Mouse (Mus musculus) testis, postnatal 14 days (tissue): ENCODE data around the gene R3hdm2.

ENCODE experiments used
- DNase-seq: peaks from one replicate; pipeline ENCODE4 v3.0.0; 2021; ENCODE audit warnings: low spot score

Gene R3hdm2

DNA sequence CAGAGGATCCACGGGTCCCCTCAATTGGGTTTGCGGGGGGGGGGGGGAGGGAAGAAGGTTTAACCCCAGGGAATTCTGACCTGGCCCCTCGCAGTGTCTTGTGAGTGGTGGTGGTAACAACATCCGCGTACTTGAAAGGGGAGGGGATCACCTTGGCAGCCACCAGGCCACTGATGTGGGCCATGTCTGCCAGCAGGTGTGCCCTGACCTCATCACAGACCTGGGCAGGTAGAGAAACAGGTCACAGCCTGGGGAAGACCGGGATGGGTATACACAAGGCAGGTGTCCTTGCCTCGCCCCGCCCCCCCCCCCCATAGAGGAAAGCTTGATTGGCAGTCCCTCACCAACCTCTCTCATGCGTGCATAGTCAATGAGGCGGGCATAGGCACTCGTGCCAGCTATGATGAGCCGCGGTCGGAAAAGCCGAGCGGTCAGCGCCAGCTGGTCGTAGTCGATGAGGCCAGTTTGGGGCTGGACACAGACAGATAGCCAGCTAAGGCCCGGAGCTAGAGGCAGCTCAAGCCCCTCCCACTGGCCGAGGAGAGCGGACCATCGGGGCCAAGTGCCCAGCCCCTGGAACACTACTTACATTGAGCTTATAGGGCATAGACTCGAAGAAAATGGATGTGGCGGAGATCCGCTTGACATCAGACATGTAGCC, 139.0 kb downstream of the R3hdm2 start:
- no peak for DNase-seq

DNA sequence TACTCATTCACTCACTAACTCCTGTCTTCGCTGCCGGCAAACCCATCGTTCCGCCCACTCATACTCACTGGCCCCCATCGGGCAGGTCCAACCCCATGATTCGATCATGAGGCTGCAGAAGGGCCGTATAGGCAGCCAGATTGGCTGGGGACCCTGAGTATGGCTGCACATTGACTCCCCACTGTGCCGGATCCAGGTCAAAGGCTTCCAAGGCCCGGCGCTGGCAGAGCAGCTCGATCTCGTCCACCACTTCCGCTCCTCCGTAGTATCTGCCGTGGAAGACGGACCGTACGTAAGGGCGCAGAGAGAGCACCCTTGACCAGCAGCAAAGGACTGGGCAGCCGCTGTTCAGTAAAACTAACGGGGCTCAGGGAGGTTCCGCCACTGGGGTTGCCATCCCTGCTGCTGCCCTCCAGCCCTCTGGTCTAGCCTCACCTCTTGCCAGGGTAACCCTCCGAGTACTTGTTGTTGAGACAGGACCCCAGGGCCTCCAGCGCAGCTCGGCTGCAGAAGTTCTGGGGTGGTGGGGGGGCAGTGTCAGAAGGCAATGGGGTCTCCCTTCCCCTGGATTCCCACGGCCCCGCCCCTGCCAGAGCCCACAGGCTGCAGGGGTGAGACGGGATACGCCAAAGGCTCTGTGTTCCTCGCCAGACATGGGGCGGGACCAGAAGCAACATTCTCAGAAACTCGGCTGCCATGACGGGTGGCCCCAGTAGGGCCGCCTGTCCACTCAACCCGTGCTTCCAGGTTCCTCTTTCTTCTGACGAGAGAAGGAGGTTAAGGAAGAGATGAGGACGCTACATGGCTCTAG, 140.0 kb downstream of the R3hdm2 start:
- DNase-seq = no peak

DNA sequence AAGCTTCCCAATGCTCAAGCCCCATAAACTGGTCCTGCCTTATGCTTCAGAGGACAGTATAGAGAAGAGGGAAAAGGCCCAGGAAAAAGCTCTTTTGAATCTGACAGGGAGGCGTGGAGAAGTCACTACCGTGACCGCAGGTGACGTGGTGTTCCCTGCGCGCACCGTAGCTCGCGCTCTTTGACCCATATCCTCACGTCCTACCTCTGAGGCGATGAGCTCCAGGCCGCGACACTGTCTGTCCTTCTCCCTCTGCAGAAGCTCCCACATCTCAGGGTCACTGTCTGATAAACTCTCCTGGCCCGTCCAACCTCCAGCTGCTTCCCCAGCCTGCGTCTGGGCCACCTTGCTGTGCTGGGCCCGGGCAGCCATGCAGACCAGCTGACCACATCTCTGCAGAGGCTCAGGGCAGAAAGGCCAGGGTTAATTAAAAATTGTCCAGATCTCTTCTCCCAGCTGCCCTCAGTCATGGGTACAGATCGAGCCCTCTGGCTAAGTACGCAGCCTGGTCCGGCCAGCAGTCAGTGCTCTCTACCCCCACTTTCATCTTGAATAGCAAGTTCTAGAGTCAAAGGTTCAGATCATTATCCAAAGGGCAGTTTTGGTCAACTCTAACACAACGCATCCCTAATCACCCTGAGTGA, 140.7 kb downstream of the R3hdm2 start:
- no peak for DNase-seq

DNA sequence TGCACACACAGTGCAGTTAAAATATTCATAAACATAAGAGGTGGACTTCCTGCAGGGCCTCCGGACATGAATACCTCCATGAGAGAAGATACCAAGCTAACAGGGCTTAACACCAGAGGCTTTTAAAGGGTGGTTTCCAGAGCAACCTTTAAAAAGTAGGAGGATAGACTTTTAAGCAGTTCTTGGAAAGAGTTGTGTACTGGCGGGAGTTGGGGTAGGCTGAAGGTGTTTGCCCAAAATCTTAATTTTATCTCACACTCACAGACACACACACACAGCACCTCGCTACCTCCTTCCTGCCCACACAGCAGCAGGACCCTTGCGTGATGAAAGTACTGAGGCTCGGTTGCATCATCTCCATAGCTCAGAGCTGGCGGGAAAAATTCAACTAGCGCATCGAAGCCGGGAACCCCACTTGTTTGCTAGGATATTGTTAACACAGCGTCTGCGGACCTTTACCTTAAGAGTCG, 141.5 kb downstream of the R3hdm2 start:
- no peak for DNase-seq

DNA sequence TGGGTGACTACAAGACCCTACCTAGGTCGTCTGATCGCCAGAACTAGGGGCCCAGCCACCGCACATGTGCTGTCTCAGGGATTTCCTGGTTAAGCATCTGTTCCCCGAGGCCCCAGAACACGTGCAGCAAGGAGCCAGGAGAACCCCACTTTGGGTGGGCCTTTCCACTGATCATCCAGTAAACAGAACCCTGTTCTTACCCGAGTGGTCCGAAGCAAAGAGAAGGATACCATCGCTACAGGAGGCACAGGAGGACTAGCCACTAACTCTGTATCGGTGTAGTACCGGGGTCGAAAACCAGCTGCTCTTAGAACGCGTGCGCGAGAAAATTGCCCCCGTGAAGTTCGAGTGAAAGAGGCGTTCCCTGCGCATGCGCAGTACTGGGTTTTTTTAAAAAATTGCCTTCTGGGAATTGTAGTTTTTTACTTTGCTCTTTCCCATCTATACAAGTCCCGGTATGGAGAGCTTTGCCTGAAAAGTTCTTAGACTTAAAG, 142.0 kb downstream of the R3hdm2 start, which contains the start of gene Shmt2:
Gene Shmt2, minus strand, starts transcription at position 357 of the 494 bp plus-strand sequence.
- peak; percentile 86 for DNase-seq

DNA sequence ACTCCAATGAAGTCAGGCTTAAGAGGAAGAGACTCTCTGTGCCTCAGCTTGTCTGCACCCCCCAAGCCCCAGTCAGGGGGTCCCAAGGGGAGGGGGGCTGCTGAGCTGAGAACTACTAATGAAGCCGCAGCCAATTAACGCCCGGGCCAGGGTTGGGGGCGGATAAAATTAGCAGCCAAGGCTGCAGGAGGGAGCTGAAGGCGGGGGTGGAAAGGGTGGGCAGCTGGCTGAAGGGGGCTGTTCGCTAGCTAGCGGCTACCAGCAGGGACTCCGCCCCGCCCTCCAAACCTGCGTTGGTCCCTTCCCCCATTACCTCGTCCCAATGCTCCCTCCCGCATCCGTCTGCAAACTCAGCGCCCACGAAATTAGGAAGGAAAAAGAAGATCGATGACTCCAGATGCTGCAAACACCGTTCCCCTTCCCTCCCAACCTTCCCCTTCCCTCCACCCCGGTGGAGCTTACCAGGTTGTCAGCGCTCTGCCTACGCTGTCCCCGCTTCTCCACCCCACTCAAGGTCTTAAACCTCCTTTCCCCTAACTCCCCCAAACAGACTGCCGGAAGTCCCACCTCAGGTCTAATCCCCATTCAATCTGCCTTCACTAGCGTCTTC, 144.6 kb downstream of the R3hdm2 start:
- DNase-seq = no peak

DNA sequence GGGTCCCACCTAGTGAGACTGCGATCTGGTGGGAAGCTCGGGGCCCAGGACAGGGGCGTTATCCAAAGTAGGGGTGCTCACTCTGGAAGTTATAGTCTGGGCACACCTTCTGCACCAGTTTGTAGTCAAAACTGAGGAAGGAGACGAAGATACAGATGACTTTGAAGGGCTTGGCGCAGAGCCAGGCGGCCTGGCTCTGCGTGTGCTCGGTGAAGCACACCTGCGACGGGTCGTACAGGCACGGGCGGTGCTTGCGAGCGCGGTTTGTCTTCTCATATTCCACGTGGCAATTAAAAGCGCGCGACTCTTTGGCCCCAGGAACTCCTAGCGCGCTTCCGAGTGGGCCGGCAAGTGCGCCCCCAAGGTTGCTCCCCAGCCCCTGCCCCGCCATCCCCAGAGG, 145.9 kb downstream of the R3hdm2 start:
- no peak for DNase-seq

DNA sequence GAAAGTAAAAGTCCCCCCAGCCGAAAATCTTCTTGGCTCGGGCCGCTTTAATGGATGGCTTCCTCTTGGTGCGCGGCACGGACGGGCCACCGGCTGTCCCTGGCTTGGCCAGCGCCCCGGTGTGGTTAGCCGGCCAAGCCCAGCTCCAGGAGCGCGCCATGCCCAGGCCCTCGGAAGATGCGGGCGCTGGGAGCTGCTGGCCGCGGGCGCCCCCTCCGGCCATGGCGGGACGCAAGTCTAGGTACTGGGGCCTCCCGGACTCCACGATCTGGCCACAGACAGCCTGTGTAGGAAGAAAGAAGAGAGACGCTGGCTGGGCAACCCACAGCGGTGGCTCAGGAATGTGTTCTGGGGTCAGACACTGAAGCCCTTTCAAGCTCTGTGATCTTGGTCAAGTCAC, 146.6 kb downstream of the R3hdm2 start:
- no peak for DNase-seq

DNA sequence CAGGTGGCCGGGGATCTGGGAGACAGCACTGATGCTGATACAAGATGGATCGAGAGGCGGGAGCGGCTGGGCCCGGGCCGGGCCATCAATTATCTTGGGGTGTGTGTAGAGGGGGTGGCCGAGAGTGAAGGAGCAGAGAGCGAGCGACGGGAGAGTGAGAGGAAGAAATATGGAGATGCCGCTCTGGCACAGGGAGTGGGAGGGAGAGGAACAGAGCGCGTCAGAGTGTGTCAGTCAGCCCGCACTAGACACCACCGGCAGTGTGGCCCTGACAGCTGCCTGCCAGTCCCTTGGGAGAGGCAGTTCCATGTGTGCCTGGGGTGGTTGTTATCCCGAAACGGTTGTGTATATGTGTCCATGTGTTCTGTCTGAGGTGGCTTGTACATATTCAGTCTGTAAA, 147.4 kb downstream of the R3hdm2 start:
- DNase-seq = no peak

DNA sequence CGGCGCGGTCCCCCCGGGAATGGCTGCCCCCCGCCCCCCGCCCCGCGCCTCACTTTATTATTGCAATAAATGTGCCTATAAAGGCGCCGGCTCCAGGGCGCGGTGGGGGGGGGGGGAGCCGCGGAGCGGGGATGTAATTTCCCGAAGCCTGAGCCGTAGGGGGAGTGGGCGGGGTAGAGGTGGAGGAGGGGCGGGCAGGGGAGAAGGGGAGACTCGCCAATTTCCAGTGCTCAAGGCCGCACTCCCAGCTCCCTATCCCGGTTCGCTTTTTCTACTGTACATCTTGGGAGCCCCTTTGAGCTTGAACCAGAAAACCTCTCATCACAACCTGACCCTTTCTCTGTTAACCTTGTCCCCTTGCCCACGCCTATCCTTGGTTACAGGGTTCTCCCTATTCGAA, 150.8 kb downstream of the R3hdm2 start:
- no peak for DNase-seq

DNA sequence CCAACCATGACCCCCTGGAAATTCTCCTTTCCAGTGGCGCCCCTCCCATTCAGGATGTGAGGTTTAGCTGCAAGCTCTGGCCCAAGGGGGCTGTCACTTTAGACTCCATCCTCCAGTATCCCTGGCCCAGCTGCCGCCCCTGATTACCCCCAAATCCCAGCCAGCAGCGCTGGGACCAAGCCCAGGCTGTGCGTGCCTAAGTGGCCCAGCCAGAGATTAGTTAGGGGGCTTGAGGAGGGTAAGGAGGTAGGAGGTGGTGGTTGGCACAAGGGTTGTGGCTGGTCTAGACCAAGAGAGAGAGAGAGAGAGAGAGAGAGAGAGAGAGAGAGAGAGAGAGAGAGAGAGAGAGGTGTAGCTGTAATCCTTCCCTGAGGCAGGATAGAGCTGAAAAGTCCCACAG, 151.4 kb downstream of the R3hdm2 start:
- no peak for DNase-seq

DNA sequence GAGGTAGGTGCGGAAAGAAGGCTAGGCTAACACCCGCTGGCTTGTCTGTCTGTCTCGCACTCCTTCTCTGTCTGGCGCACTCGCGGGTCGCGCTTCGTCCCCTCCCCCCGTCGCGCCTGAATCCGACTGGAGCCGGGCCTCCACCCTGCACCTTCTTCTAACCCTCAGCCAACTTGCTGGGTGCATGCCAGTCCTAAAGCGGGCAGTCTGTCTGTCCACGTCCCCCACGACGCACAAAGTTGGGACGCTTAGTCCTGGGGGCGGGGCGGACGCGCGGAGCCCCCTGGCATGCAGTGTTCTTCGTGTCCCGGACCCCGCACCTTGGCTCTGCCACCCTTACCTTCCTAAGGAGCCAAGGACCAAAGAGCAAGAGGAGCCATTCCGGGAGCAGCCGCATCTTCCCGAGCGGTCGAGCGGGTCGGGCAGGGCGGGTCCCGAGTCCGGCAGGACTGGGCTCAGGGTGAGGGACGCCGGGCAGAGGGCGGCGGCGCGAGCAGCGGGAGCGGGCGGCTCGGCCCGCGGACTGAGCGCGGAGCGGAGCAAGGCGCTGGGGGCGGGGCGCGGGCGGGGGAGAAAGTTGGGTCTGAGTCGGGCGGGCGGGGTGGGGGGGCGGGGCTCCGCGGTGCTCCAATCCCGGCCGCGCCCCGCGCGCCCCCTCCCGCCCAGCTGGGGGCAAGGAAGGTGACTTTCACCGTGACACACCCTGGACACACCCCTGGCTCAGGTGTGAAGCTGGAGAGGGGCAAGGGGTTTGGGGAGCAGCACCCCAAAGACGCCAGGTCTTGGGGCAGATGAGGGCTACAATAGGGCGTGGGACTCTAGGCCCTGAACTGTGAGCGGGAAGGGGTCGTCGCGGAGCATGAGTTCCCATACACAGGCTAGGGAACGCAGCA, 154.2 kb downstream of the R3hdm2 start, which contains the start of gene Nxph4:
Gene Nxph4, minus strand, starts transcription at position 524 of the 893 bp plus-strand sequence.
- no peak for DNase-seq

DNA sequence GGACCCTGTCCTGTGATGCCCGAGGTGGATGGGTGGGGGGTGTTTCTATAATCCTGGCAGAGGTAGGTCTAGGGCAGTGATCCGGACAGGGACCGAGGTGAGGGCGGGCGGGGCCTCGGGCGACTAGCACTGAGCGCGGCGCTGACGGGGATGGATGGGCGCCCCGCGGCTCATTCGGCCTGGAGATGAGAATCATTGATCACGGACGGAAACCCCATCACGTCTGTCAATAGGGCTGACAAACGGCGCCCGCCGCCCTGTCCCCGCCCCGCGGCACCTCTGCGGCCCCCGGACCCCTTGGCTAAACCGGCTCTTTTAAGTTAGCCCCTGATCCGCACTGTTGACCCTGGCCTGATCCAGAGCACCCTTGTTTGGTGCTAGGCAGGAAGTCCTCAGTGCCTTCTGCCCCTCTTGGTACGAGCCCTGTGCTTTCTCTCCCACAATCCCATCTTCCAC, 154.8 kb downstream of the R3hdm2 start:
- DNase-seq = no peak

DNA sequence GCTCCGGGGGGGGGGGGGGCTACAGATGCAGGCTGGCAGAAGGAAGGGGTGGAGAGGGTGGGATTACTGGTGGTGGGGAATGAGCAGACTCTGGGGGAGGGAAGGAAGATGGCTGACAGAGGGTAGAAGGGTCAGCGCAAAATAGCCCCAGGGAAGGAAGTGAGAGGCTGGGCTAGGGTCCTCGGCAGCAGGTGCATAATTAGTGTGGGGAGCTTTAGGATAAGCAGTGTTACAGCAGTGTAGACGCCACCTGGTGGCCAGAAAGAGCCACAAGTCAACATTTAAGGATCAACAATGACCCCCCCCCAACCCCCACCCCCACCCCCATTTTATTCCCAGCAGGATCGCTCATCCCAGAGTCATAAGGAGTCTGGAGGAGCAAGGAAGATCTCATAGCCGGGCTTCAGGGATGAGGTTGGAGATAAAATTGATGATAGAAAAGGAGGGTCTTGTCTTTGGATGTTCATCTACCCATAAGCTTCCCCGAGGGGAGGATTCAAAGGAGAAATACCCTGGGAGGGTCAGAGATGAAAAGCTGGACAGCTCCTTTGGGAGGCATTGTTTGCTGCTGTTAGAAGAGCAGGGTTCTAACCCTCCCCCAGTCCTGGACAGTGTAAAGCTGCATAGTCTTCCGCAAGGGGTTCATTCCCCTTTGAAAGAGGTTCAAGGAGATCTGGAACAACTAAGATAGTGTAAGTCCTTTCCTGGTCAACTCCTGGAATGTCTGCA, 156.6 kb downstream of the R3hdm2 start:
- no peak for DNase-seq

DNA sequence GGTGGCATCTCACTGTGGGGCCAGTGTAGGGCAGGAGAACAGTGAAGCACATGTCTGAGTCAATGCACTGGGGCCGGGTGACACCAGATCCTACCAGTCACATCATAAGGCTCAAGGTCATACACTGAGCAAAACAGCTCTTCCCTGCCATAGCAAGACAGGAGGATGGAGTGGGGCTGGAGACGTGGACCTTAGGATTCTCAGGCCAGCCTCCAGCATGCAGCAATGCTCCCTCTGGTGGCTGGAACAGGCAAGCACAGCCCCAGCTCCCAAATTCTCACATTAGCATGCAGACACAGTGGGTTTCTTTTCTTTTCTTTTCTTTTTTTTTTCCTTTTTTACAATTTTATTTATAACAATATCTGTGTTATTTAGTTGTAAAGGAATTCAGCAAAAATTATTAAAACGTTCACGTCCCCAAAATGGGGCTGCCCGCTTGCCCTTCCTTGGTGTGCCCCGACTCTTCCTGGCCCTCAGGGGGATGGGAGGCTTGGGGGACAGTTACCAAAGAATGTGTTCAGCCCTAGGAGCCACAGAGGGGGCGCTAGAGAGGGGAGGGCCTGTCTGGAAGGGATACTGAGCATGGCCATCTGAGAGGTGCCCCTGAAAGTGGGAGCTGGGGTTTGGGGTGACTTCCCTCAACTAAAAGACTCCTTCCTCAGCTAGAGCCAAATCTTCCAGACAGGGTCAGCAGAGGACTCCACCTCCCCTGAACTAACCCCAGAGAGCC, 157.9 kb downstream of the R3hdm2 start:
- peak; percentile 68 for DNase-seq

DNA sequence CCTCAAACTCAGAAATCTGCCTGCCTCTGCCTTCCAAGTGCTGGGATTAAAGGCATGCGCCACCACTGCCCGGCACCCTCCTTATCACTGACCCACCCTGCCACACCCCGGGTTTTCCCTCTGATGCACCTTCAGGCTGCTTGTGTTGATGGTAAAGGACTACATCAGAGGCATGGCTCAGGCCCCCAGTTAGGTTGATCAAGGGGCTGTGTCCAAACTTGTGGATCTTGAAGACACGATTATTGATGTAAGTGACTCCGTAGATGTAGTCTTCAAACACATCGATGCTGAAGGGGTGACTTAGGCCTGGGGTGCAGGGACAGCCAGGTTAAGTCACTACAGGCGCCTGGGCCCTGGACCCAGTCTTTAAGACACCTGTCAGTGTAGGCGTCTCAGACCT, 161.4 kb downstream of the R3hdm2 start:
- DNase-seq = no peak

DNA sequence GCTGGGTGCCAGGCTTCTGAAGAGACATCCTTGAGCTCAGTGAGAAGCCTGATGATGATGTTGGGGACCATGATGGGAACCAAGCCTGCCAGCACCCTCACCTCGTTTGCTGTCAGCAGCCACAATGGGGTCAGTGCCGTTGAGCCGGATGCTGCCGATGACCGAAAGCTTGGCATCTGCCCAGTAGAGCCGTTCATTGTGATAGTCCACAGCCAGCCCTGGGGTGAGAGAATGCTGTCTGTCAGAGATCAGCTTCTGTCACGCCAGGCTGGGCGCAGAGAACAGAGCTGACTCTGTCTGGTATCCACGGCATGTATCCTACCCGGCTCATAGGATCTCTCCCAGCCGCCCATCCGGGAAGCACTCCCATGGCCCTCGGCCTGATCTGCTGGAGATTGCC, 162.0 kb downstream of the R3hdm2 start:
- DNase-seq = no peak

DNA sequence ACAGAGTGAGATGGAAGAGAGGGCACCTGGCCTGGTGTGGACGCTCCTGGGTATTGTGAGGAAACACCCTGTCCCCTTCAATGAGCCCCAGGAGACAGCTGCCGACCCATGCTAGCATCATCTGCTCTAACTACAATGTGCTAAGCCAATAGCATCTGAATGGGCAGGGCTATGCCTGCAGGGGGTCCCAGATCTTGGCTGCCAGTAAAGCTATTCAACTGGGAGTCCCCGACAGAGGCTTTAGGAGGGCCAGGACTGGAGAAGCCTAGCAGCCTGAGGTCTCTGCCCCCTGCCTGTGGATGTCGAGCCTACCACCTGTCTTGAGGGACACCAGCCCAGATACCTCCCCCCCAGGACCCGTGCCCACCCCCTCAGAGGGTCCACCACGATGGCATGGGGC, 162.6 kb downstream of the R3hdm2 start:
- no peak for DNase-seq

DNA sequence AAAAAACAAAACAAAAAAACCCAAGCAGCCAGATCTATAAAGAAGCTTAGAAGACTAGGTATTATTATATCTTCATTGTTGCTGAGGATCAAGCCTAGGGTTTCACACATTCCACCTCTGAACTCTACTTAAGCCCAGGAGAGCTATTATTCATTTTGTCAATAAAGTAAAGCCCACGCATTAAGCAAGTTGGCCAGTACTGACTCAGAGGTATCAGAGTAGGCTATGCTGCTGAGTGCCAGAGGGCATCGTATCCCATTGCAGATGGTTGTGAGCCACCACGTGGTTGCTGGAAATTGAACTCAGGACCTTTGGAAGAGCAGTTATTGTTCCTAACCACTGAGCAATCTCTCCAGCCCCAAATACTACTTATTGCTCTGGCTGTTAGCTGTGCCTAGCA, 163.8 kb downstream of the R3hdm2 start:
- DNase-seq = no peak

DNA sequence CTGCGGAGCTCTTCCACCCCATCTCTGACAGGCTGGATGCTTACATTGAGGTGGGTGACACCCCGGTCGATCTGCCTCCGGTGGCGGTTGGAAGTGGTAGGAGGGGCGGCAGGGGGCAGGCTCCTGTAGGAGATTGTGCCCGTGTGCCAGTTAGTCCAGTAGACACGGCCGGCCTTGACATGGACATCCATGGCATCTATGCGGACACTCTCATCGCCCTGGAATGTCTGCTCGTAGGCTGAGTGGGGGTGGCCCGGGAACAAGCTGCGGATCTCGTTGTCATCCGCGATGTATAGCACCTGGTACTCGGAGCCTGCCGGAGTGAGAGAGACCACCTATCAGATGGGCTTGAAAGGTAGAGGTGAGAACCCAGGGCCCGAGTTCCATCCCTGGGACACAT, 164.2 kb downstream of the R3hdm2 start:
- DNase-seq = no peak
